Mouse (Mus musculus): Measurements from ENCODE around the gene Ptrh1.

- no peak for TF ChIP-seq CTCF (IDR thresholded peaks at IDR 0.05; ENCODE audit: extremely low read depth, insufficient read length, insufficient replicate concordance, low read depth, low read length)
- no peak for TF ChIP-seq POLR2A (IDR thresholded peaks at IDR 0.05; ENCODE audit: low read depth, low read length)
These were observed 14.2 kb upstream of the Ptrh1 start for GRCm38 (mm10) chr2:32761361-32761760.
